Mouse (Mus musculus) forebrain, embryonic 14.5 days (tissue): Measurements from ENCODE around the gene BC005537. TPM values are rescaled to one million over a fixed set of nuclear protein-coding genes. Genes with fewer than 3 reads are reported as not detected.

Source experiments
- ATAC-seq: fragments of 200-750 bp; cut with Nextera tagmentation; 2 replicates; pipeline ENCODE4 v1.8.0; 2017; ENCODE audit warnings: mild to moderate bottlenecking, moderate library complexity
- DNase-seq: peaks from one replicate; pipeline ENCODE4 v3.0.0-alpha.2; 2015; ENCODE audit warnings: low spot score
- H3K27ac ChIP-seq: fragments of 300-500 bp; sonication (generic); 2 replicates; pipeline ENCODE4 v1.5.1; 2014; ENCODE audit warnings: low read depth, mild to moderate bottlenecking, control low read depth, low read length, moderate library complexity
- H3K27me3 ChIP-seq: fragments of 300-500 bp; sonication (generic); replicated peaks from 2 replicates; pipeline ENCODE4 v1.6.1; 2014; ENCODE audit warnings: low read length, control low read depth, mixed read lengths; ENCODE audit not compliant: control insufficient read depth, insufficient read depth
- H3K36me3 ChIP-seq: fragments of 300-500 bp; sonication (generic); 2 replicates; pipeline ENCODE4 v1.6.1; 2014; ENCODE audit warnings: low read length, control low read depth; ENCODE audit not compliant: control insufficient read depth, insufficient read depth
- H3K4me1 ChIP-seq: fragments of 300-500 bp; sonication (generic); 2 replicates; pipeline ENCODE4 v1.6.1; 2014; ENCODE audit warnings: antibody characterized with exemption, low read length, control low read depth; ENCODE audit not compliant: control insufficient read depth, insufficient read depth
- H3K4me2 ChIP-seq: fragments of 300-500 bp; sonication (generic); 2 replicates; pipeline ENCODE4 v1.6.1; 2014; ENCODE audit warnings: mild to moderate bottlenecking, control low read depth, low read length
- H3K4me3 ChIP-seq: fragments of 300-500 bp; sonication (generic); 2 replicates; pipeline ENCODE4 v1.5.1; 2014; ENCODE audit warnings: low read depth, low read length, control low read depth
- H3K9ac ChIP-seq: fragments of 300-500 bp; sonication (generic); 2 replicates; pipeline ENCODE4 v1.6.1; 2014; ENCODE audit warnings: mild to moderate bottlenecking, low read length, control low read depth, moderate library complexity
- H3K9me3 ChIP-seq: fragments of 300-500 bp; sonication (generic); replicated peaks from 2 replicates; pipeline ENCODE4 v1.6.1; 2016; ENCODE audit warnings: low read length, control low read depth, mixed read lengths; ENCODE audit not compliant: control insufficient read depth
- WGBS: fragments of 180-500 bp; shearing (Covaris S2); extraction: QIAGEN DNeasy Blood & Tissue Kit; methylation state at CpG from one replicate; pipeline ENCODE4 v1.1.7; 2014; 5-methylcytosine and 5-hydroxymethylcytosine counted together
- polyA plus RNA-seq: library from polyadenylated mRNA; unstranded; fragments of >200 nt; fragmentation: Nextera tagmentation; extraction: Ambion mirVana; gene quantifications from 2 replicates; pipeline ENCODE4 v1.2.1, GENCODE M21; 2014

The BC005537 gene
- polyA plus RNA-seq, 1 experiment from 2014 or later: 50.3 TPM

DNA sequence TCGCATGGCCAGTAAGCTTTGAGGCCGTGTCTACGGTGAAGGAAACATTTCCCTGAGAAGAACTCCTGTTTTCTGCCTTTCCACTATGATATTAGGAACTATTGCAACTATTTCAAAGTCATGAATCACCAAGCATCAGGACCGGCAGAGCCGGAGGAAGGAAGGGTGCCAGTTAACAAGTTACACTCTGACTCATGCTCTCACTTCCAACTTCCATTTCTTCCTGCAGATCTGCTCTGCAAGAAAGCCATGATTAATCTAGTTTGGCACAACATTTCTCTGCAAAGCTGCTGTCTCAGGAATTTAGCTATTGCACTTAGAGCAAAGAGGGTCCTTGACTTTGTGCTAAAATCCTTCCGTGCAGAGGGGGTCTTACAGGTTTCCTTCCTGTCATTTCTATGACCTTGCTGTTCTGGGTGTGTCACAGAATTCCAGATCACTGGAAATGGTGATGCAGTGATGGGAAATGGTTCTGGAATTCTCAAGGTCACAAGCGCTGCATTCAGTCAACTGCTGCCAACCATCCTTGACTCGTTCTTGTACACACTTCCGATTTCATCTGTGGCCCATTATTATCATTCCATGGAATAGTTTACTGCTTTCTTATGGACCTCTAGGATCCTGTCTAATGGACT lies 8.9 kb upstream of the BC005537 start:
- WGBS: 94% methylated on average over 9 of the region's 9 CpGs
- ATAC-seq: no peak
- H3K4me1 ChIP-seq: no peaks in the 10 kb centered on the region

DNA sequence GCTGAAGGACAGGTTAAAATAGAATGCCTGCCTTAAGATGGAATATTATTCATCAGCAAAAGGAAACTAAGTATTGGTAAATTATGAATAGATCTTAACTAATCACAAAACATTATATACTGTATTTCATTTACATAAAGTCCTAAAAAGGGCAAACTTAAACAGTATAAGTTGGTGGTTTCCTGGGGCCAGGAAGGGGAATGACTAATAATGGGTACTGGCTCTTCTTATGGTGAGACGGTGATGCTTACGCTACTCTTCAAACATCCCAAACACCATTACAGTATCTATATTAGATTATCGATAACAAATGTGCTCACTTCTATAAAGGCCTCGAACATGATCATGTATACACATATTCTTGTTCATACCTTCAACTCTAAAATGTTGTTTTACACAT lies 2.8 kb upstream of the BC005537 start:
- Histone ChIP-seq H3K9me3 (no peaks in the 10 kb centered on the region), H3K4me2 (no peak overlapping the region), H3K4me3 (no peak overlapping the region), H3K27me3 (no peaks in the 10 kb centered on the region), H3K9ac (no peak overlapping the region), H3K27ac (no peak overlapping the region), H3K4me1 (peaks cover 9% of the 10 kb centered on the region), H3K36me3 (no peaks in the 10 kb centered on the region)
- ATAC-seq (no peak), DNase-seq (no peak)
- over 99% methylated on average over 4 of the region's 4 CpGs for WGBS

More for the DNA sequence above, 8.9 kb upstream of the BC005537 start:
- Histone ChIP-seq H3K36me3 (no peaks in the 10 kb centered on the region), H3K27me3 (no peaks in the 10 kb centered on the region), H3K9ac (no peak overlapping the region), H3K4me2 (no peak overlapping the region), H3K4me3 (no peak overlapping the region), H3K9me3 (no peaks in the 10 kb centered on the region), H3K27ac (no peak overlapping the region)
- DNase-seq: no peak

- no peaks in the 10 kb centered on the region for H3K36me3 ChIP-seq
- 73% methylated on average over 5 of the region's 5 CpGs for WGBS
- no peak overlapping the region for H3K9ac ChIP-seq
- no peak overlapping the region for H3K27ac ChIP-seq
- H3K4me2 ChIP-seq: peak overlapping the region; percentile 88
- ATAC-seq (no peak), DNase-seq (no peak)
- no peaks in the 10 kb centered on the region for H3K27me3 ChIP-seq
- peak overlapping the region; percentile 98 for H3K4me3 ChIP-seq
- no peaks in the 10 kb centered on the region for H3K9me3 ChIP-seq
- H3K4me1 ChIP-seq: peaks cover 13% of the 10 kb centered on the region
These were observed 2.1 kb upstream of the BC005537 start for GRCm38 (mm10) chr13:24799378-24799777.

- DNase-seq: peak; percentile 45
- under 1% methylated on average over 31 of the region's 31 CpGs for WGBS
These were observed 1.4 kb upstream of the BC005537 start for GRCm38 (mm10) chr13:24799925-24800673.

GRCm38 (mm10) chr13:24800674-24801307 lies 666 bp upstream of the BC005537 start:
- Histone ChIP-seq H3K36me3 (peaks cover 6% of the 10 kb centered on the region), H3K27ac (peak overlapping the region; percentile 99), H3K4me2 (peak overlapping the region; percentile 88), H3K9ac (peak overlapping the region; percentile 95), H3K27me3 (no peaks in the 10 kb centered on the region), H3K4me1 (peaks cover 17% of the 10 kb centered on the region), H3K9me3 (no peaks in the 10 kb centered on the region), H3K4me3 (peak overlapping the region; percentile 98)
- WGBS: under 1% methylated on average over 42 of the region's 42 CpGs
- peak; percentile 97 for ATAC-seq
- peak; percentile 99 for DNase-seq

More at GRCm38 (mm10) chr13:24799925-24800673, 1.4 kb upstream of the BC005537 start:
- Histone ChIP-seq H3K27me3 (no peaks in the 10 kb centered on the region), H3K9ac (peak overlapping the region; percentile 61), H3K36me3 (no peaks in the 10 kb centered on the region), H3K4me2 (peak overlapping the region; percentile 88), H3K4me3 (peak overlapping the region; percentile 98), H3K4me1 (peaks cover 17% of the 10 kb centered on the region), H3K9me3 (no peaks in the 10 kb centered on the region), H3K27ac (no peak overlapping the region; the same call in 1 of the 2 replicates)
- peak; percentile 40 for ATAC-seq

DNA sequence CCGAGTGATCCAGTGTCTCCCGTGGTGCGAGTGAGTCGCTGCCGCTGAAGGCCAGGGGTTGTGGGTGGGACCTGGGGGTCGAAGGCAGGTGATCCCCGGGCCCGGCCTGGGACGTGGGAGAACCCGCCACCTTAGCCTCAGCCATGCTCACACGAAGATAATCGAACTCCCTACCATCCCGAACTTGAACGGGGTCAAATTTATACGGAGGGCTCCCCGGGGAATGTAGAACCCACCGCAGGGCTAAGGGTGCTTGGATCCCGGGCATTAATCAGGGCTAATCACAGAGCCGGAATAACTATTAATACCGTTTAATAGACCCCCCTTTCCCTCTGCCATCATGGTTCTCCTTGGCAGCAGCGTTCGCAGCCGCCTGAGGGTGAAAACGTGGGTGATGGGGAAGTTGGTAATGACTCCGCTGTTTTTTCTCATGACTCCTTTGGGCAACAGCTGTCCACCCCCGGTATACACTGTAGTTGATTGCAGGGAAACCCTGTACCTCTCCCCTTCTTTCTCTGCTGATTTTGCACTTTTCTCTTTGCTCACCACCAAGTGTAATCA lies 754 bp downstream of the BC005537 start:
- Histone ChIP-seq H3K27me3 (no peaks in the 10 kb centered on the region), H3K9me3 (no peaks in the 10 kb centered on the region), H3K4me2 (peak overlapping the region; percentile 88), H3K4me3 (peak overlapping the region; percentile 98), H3K4me1 (peaks cover 17% of the 10 kb centered on the region), H3K27ac (peak overlapping the region; percentile 99; the same call in 1 of the 2 replicates), H3K9ac (peak overlapping the region; percentile 95), H3K36me3 (peaks cover 14% of the 10 kb centered on the region)
- peak; percentile 48 for DNase-seq
- WGBS: under 1% methylated on average over 26 of the region's 26 CpGs
- ATAC-seq: no peak

DNA sequence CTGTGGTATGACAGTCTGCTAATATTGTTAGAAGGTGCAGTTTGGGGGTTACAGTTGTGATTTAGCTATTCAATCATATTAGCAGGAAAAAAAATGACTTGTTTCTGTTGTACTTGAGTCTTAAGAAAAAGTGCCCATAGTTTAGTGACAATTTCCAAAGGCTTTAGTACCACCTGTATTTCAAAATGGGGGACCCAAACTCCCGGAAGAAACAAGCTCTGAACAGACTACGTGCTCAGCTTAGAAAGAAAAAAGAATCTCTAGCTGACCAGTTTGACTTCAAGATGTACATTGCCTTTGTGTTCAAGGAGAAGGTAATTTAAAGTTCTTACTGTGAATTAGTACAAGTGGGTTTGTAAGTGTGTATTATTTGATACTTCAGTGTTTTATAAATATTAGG lies 1.7 kb downstream of the BC005537 start:
- Histone ChIP-seq H3K4me2 (peak overlapping the region; percentile 88), H3K27ac (no peak overlapping the region), H3K9me3 (no peaks in the 10 kb centered on the region), H3K27me3 (no peaks in the 10 kb centered on the region), H3K9ac (peak overlapping the region; percentile 95), H3K4me1 (peaks cover 17% of the 10 kb centered on the region), H3K4me3 (peak overlapping the region; percentile 98), H3K36me3 (peaks cover 24% of the 10 kb centered on the region)
- DNase-seq (no peak), ATAC-seq (no peak)
- WGBS: 9% methylated on average over 2 of the region's 2 CpGs

DNA sequence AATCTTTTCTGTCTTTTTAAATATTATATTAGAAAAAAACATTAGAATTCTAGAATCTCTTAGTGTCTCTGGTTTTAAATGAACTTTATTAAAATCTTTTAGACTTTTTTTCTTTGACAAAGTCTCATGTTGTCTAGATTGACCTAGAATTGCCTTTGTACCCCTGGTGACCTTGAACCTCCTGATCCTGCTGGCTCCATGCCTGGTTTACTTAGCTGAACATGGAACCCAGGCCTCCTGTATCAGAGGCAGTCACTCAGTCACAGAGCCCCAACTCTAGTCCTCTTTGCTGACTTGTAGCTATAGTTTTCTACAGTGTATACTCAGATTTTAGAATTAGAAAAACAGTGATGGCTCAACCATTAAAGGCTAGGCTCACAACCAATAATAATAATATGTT lies 4.6 kb downstream of the BC005537 start:
- Histone ChIP-seq H3K36me3 (peaks cover 50% of the 10 kb centered on the region), H3K27me3 (no peaks in the 10 kb centered on the region), H3K4me1 (peaks cover 15% of the 10 kb centered on the region), H3K9ac (no peak overlapping the region), H3K27ac (no peak overlapping the region), H3K4me3 (no peak overlapping the region), H3K4me2 (no peak overlapping the region), H3K9me3 (no peaks in the 10 kb centered on the region)
- DNase-seq (no peak), ATAC-seq (no peak)
